Mouse (Mus musculus): ENCODE data around the gene Bean1.

The Bean1 gene

GRCm38 (mm10) chr8:104170118-104171049, at the start of gene Bean1:
Bean1 (plus strand) TSS chr8:104170442.
- in situ Hi-C loops (cut with MboI, MseI) = no loop called here

DNA sequence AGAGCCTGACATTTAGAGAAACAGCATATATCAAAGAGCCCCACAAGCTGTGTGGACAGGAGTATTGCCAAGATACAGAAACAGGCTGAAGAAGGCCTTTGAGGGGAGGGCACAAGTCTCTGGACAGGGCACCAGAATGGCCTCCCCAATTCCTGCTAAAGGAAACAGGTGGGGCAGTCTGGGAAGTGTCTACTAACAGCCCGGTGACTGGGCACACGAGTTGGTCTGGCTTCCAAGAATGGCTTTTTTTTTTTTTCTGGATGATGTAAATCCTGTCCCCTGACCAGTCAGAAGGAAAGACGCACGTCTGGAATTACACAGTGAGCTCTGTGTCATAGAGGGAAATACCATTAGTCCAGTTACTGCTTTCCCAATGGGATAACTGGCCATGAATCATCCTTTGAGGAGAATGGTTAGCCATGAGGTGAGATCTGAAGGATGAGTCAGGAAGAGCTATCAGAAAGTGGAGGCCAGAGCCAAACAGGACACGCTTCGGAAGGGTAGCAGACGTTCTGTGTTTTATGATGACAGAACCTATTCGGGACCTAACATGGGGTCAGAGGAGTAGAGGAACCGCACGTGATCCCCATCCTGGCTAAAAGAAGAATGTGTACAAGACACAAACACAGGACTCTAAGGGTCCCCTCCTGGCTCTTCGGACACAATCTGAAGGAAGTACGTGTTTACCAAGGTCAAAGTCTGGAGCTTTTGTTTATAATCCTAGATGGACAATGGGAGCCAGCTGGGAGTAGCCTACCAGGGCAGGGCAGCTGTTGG, 48.4 kb upstream of the Bean1 start:
- in situ Hi-C loops (cut with MboI, MseI) = no loop called here

DNA sequence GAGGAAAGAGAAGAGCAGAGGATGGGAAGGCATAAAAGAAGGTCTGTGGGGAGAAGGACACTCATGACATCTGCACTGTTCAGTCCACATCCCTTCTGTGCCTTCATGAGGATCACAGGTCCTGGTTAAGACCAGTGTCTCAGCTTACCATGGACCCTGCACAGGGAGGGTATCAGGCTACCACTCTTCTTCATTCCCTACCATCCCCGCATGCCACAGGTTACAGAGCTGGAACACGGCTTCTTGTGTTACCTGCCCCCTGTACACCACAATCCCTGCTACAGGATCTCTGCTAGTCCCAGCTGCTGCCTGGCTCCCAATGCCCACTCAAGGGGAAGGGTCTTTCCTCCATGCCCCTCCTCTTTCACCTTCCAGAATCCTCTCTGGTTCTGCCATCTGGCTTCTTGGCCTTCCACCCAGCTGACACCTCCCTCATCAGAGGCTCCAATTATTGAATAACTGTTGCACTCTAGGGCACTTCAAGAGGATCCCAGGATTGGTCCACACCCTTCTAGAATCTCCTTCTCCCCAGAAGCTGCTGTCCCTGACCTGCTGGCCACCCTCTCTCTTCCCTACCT, 47.1 kb upstream of the Bean1 start:
- in situ Hi-C loops (cut with MboI, MseI) = no loop called here

DNA sequence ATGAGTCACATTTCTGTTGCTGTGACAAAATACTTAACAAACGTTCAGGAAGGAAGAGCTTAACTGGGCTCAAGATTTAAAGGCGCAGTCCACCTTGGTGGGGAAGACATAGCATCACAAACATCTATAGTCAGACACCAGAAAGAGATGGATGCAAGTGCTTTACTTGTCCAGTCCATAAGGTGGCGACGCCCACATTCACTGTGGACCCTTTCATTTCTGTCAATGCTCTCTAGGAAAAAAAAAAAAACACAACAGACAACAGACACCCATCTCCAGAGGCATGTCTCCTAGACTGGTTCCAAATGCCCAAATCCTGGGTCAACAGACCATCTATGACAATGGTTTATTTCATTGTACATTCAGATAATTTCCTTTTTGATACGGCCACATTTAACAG, 45.7 kb upstream of the Bean1 start:
- in situ Hi-C loops (cut with MboI, MseI) = no loop called here

DNA sequence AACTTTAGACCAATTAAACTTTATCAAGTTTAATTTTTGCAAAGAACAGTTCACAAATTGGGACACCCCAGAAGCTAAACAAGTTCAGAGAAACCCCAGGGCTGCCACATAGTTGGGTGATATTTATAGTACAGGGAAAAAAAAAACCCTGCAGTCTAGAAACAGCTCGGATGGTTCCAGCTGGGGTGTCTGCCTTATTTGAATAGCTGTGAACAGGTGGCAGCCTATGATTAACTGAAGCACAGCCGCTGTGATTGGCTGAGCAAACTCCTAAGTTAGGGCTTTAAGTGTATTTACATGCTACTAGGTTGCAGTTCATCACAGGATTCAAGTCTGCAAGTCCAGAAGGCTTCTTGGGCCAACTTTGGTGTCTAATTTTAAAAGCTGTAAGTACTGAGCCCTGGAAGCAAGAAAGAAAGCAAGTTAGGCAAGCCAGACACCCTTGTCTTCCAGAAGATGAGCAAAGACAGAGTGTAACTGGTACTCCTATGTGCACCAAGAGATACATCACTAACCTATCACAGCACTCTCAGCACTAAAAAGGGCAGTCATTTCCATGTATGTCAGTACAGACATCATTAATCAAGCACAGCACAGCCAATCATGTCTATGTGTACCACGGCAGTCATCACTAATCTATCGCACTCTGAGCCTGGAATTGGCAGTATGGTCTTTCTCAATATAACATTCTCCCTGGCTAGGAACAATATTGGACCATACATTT, 42.9 kb upstream of the Bean1 start:
- in situ Hi-C loops (cut with MboI, MseI) = no loop called here

DNA sequence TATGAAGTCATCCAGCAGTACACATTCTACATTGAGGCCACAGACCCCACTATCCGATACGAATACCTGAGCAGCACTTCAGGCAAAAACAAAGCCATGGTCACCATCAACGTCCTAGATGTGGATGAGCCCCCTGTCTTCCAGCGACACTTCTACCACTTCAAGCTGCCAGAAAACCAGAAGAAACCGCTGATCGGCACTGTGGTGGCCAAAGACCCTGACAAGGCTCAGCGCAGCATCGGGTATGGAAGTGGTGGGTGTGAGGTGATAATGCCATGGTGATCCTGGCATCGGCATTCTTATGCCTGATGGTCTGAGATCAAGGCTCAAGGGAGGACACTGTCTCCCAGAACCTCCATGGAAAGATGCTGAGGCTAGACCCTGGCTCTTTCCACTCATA, 39.3 kb upstream of the Bean1 start:
- in situ Hi-C loops (cut with MboI, MseI) = no loop called here

- in situ Hi-C loops (cut with MboI, MseI) = no loop called here
Measured at GRCm38 (mm10) chr8:104131414-104131975, 38.7 kb upstream of the Bean1 start.

- in situ Hi-C loops (cut with MboI, MseI) = no loop called here
Measured at GRCm38 (mm10) chr8:104134521-104134920, 35.7 kb upstream of the Bean1 start.

DNA sequence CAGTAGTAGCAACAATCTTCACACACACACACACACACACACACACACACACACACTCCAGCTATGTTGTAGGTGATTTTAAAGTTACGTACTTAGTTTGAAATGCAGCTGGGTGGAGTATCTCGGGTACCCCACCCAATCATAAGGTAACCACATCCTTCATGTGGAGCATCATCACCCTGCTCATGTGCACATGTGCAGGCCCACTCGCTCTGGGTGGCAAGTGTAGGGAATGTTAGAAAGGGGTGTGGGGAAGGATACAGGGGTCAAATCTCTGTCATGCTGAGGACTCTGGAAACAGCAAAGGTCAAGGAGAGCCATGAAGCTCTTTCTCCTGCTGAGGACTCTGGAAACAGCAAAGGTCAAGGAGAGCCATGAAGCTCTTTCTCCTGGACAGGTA, 34.0 kb upstream of the Bean1 start:
- in situ Hi-C loops (cut with MboI, MseI) = no loop called here

- in situ Hi-C loops (cut with MboI, MseI) = no loop called here
Measured at GRCm38 (mm10) chr8:104137636-104138035, 32.6 kb upstream of the Bean1 start.

DNA sequence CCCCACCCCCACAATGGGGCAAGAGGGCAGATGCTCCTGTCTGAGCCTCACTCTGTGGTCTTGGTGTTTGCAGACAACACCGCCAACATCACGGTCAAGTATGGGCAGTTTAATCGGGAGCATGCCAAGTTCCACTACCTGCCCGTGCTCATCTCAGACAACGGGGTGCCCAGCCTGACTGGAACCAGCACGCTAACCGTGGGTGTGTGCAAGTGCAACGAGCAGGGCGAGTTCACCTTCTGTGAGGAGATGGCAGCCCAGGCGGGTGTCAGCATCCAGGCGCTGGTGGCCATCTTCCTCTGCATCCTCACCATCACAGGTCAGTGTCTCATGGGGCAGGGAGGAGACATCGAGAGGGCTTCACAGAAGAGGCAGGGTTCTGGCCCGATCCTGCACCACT, 29.6 kb upstream of the Bean1 start:
- in situ Hi-C loops (cut with MboI, MseI) = no loop called here

DNA sequence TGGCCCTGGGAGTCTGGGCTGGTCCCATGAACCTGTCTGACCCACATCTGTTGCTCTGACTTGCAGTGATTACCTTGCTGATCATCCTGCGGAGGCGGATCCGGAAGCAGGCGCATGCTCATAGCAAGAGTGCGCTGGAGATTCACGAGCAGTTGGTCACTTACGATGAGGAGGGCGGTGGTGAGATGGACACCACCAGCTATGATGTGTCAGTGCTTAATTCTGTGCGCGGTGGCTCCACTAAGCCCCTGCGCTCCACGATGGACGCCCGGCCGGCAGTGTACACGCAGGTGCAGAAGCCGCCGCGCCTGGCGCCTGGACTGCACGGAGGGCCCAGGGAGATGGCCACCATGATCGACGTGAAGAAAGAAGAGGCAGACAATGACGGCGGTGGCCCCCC, 27.8 kb upstream of the Bean1 start:
- in situ Hi-C loops (cut with MboI, MseI) = no loop called here

- in situ Hi-C loops (cut with MboI, MseI) = no loop called here
Measured at GRCm38 (mm10) chr8:104143379-104143778, 26.9 kb upstream of the Bean1 start.

GRCm38 (mm10) chr8:104144434-104145216, 25.6 kb upstream of the Bean1 start:
- in situ Hi-C loops (cut with MboI, MseI) = loop anchor here (5.0 kb wide), 1 partner anchor 78 kb away; no protein-coding TSS in a partner anchor

- in situ Hi-C loops (cut with MboI, MseI) = loop anchor here (5.0 kb wide), 1 partner anchor 76 kb away; no protein-coding TSS in a partner anchor
Measured at GRCm38 (mm10) chr8:104145981-104146689, 24.1 kb upstream of the Bean1 start.

DNA sequence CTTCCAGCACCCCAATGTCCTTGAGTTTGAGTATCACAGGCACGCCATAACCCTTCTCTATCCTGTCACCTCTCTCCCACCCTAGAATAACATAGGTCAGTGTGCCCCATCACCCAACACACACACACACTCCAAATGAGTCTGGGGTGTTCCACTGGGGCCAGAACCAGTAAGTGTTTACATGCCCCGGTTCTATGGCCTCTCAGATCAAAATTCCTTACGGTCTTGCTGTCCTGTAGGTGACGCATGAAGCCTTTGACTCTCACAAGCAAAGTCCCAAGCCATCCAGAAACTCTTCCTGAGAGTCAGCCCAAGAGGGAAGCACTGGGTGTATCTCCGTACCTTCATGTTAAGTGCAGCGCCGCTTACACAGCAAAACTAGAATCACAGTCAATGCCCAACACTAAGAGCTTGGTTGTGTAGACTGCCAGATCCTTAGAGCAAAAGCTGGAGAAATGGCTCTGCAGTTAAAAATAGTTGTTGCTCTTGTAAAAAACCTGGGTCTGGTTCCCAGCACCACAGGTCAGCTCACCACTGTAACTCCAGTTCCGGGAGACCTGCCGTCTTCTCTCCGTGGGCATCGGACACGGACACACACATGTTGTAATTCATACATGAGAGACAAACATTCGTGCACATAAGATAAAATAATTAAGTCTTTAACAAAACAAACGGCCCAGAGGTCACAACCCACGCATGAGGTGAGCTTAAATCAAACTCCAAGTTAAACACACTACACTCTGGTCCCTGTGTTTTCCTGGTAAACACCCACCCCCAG, 23.3 kb upstream of the Bean1 start:
- in situ Hi-C loops (cut with MboI, MseI) = loop anchor here (5.0 kb wide), 1 partner anchor 75 kb away; no protein-coding TSS in a partner anchor

- in situ Hi-C loops (cut with MboI, MseI) = loop anchor here (5.0 kb wide), 1 partner anchor 74 kb away; no protein-coding TSS in a partner anchor
Measured at GRCm38 (mm10) chr8:104147947-104148346, 22.3 kb upstream of the Bean1 start.

DNA sequence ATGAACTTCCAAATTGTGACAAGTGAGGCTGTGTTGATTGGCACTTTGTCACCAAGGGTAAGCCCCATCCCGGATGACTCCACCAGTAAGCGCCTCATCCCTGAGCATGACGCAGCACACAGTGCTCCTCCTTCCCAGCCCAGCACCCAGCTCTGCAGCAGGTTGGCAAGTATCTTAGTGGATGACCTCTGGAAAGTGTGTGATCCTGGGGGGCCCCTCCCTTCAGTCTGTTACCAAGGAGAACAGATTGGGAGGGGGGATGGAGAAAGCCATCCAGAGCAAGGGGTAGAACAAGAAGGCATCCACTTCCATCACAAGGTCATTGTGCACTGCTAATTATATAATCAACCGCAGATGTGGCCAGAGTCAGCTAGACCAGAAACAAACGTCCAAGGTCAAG, 9.5 kb upstream of the Bean1 start:
- in situ Hi-C loops (cut with MboI, MseI) = no loop called here

DNA sequence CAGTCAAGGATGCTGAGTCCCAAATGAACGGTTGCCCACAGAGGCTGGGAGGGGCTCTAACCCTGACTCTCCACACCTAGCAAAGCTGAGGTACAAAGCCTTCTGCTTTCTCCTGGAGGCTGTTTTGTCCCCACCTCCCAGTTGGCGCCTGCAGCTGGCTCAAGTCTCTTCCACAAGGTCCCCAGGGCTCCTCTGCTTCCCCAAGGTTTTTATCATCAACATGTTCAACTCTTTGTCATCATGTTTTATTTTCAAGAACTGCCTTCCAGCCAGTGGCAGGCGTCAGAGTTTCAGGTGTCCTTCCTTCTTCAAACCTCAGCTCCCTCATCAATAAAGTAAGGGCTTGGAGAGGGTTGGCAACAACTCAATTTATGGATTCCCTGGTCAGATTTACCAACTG, 781 bp upstream of the Bean1 start:
- in situ Hi-C loops (cut with MboI, MseI) = no loop called here
